Mouse (Mus musculus): ENCODE measurements at regions not wholly inside any gene's neighbourhood (a gene's known extent, or its start where the extent isn't known, plus 50 kb on each side); places are given as distances from the start of the nearest gene placed in this dataset.

DNA sequence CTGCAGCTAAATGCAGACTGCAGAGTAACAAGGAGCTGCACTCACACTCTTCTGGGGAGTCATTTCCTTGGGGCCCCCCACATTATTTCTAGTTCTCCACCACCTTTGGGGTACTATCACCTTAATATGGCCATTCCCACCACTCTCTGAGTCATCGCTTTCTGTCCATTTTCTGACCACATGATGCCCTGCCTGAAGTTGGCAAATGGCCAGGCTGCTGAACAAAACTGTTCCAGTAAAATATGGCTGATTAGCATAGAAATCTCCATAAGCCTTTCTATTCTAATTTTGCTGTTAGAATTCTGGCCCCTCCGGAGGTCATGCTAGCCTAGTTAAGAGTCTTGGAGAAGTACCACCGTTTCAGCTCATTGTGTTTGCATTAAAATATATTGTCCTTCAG lies 121.7 kb downstream of the Nmur2 start:
- TF ChIP-seq POLR2A (IDR thresholded peaks at IDR 0.05; ENCODE audit: borderline replicate concordance, extremely low read depth, insufficient read depth, insufficient read length, poor library complexity, severe bottlenecking) (no peak), CTCF (IDR thresholded peaks at IDR 0.05; ENCODE audit: borderline replicate concordance, extremely low read depth, insufficient read depth, insufficient read length) (no peak)
